Mouse (Mus musculus) heart, embryonic 15.5 days (tissue): ENCODE measurements around the gene Rad1. TPM values are rescaled to one million over a fixed set of nuclear protein-coding genes. Genes with fewer than 3 reads are reported as not detected.
"Not testable (repeated sequence)": the region's sequence is repeated elsewhere in the genome, so short reads cannot be mapped to it uniquely, and the experiment has no call there.

Experiments
- ATAC-seq: fragments of 200-750 bp; cut with Nextera tagmentation; replicated peaks from 2 replicates; pipeline ENCODE4 v1.8.0; 2017; ENCODE audit warnings: low read depth, moderate TSS enrichment; ENCODE audit not compliant: insufficient number of reproducible peaks, insufficient read depth, low FRiP score
- H3K27ac ChIP-seq: fragments of 300-500 bp; sonication (generic); 2 replicates; pipeline ENCODE4 v1.5.1; 2015; ENCODE audit warnings: mild to moderate bottlenecking, inconsistent platforms
- H3K27me3 ChIP-seq: fragments of 300-500 bp; sonication (generic); 2 replicates; pipeline ENCODE4 v1.6.1; 2015; ENCODE audit warnings: inconsistent platforms
- H3K36me3 ChIP-seq: fragments of 300-500 bp; sonication (generic); 2 replicates; pipeline ENCODE4 v1.6.1; 2015; ENCODE audit warnings: mild to moderate bottlenecking, inconsistent platforms
- H3K4me1 ChIP-seq: fragments of 300-500 bp; sonication (generic); replicated peaks from 2 replicates; pipeline ENCODE4 v1.6.1; 2015; ENCODE audit warnings: inconsistent platforms
- H3K4me2 ChIP-seq: fragments of 300-500 bp; sonication (generic); 2 replicates; pipeline ENCODE4 v1.6.1; 2015; ENCODE audit warnings: inconsistent platforms, mild to moderate bottlenecking, moderate library complexity
- H3K4me3 ChIP-seq: fragments of 300-500 bp; sonication (generic); 2 replicates; pipeline ENCODE4 v1.5.1; 2015; ENCODE audit warnings: mild to moderate bottlenecking, inconsistent platforms
- H3K9ac ChIP-seq: fragments of 300-500 bp; sonication (generic); 2 replicates; pipeline ENCODE4 v1.6.1; 2015; ENCODE audit warnings: mild to moderate bottlenecking, inconsistent platforms
- H3K9me3 ChIP-seq: fragments of 300-500 bp; sonication (generic); replicated peaks from 2 replicates; pipeline ENCODE4 v1.6.1; 2016; ENCODE audit warnings: inconsistent platforms
- WGBS: fragments of 180-500 bp; shearing (Covaris S2); methylation state at CpG from one replicate; pipeline ENCODE4 v1.1.7; 2015; ENCODE audit warnings: mixed read lengths; 5-methylcytosine and 5-hydroxymethylcytosine counted together
- polyA plus RNA-seq: library from polyadenylated mRNA; unstranded; fragments of >200 nt; fragmentation: Nextera tagmentation; extraction: Ambion mirVana; gene quantifications from 2 replicates; pipeline ENCODE4 v1.2.1, GENCODE M21; 2015

The Rad1 gene
- polyA plus RNA-seq, 1 experiment from 2014 or later = 17.9 TPM

- H3K9ac ChIP-seq = no peak overlapping the region
- H3K4me1 ChIP-seq = no peaks in the 10 kb centered on the region
- no peaks in the 10 kb centered on the region for H3K36me3 ChIP-seq
- no peaks in the 10 kb centered on the region for H3K27me3 ChIP-seq
- ATAC-seq = no peak
- no peaks in the 10 kb centered on the region for H3K9me3 ChIP-seq
- H3K4me2 ChIP-seq = no peak overlapping the region
- H3K4me3 ChIP-seq = no peak overlapping the region
- H3K27ac ChIP-seq = no peak overlapping the region
- 86% methylated on average over 7 of the region's 7 CpGs for WGBS
These were observed 29.3 kb downstream of the Rad1 start for GRCm38 (mm10) chr15:10515166-10515565.

GRCm38 (mm10) chr15:10525896-10526295, 40.1 kb downstream of the Rad1 start:
- H3K36me3 ChIP-seq = no peaks in the 10 kb centered on the region
- H3K4me2 ChIP-seq = no peak overlapping the region
- no peak overlapping the region for H3K9ac ChIP-seq
- no peaks in the 10 kb centered on the region for H3K9me3 ChIP-seq
- H3K27me3 ChIP-seq = no peaks in the 10 kb centered on the region
- WGBS = 73% methylated on average over 1 of the region's 1 CpGs
- no peaks in the 10 kb centered on the region for H3K4me1 ChIP-seq
- no peak for ATAC-seq
- H3K4me3 ChIP-seq = no peak overlapping the region
- H3K27ac ChIP-seq = no peak overlapping the region

- no peak for ATAC-seq
- no peak overlapping the region for H3K4me3 ChIP-seq
- H3K4me1 ChIP-seq = no peaks in the 10 kb centered on the region
- H3K36me3 ChIP-seq = no peaks in the 10 kb centered on the region
- no peaks in the 10 kb centered on the region for H3K9me3 ChIP-seq
- H3K9ac ChIP-seq = no peak overlapping the region
- no peak overlapping the region for H3K27ac ChIP-seq
- H3K4me2 ChIP-seq = no peak overlapping the region
- WGBS = 43% methylated on average over 4 of the region's 4 CpGs
- no peaks in the 10 kb centered on the region for H3K27me3 ChIP-seq
These were observed 45.5 kb downstream of the Rad1 start for GRCm38 (mm10) chr15:10531352-10531751.

- 86% methylated on average over 10 of the region's 10 CpGs for WGBS
- H3K9ac ChIP-seq, ATAC-seq, H3K36me3 ChIP-seq, H3K4me2 ChIP-seq, H3K27me3 ChIP-seq, H3K27ac ChIP-seq, H3K4me1 ChIP-seq, H3K9me3 ChIP-seq, H3K4me3 ChIP-seq: not testable (repeated sequence)
These were observed 47.5 kb downstream of the Rad1 start for GRCm38 (mm10) chr15:10533361-10533760.

- Histone ChIP-seq H3K36me3 (no peaks in the 10 kb centered on the region), H3K27ac (no peak overlapping the region), H3K4me3 (no peak overlapping the region), H3K9ac (no peak overlapping the region), H3K4me2 (no peak overlapping the region), H3K9me3 (no peaks in the 10 kb centered on the region), H3K4me1 (no peaks in the 10 kb centered on the region), H3K27me3 (no peaks in the 10 kb centered on the region)
- no peak for ATAC-seq
- WGBS = 85% methylated on average over 5 of the region's 5 CpGs
These were observed 48.8 kb downstream of the Rad1 start for GRCm38 (mm10) chr15:10534591-10534990.

- Histone ChIP-seq H3K9ac (no peak overlapping the region), H3K36me3 (no peaks in the 10 kb centered on the region), H3K4me3 (no peak overlapping the region), H3K9me3 (no peaks in the 10 kb centered on the region), H3K4me1 (no peaks in the 10 kb centered on the region), H3K27me3 (no peaks in the 10 kb centered on the region), H3K27ac (no peak overlapping the region), H3K4me2 (no peak overlapping the region)
- no peak for ATAC-seq
- WGBS = 69% methylated on average over 7 of the region's 7 CpGs
These were observed 50.2 kb downstream of the Rad1 start for GRCm38 (mm10) chr15:10535969-10536368.

- WGBS = 71% methylated on average over 16 of the region's 16 CpGs
- ATAC-seq = no peak
- H3K9ac ChIP-seq = no peak overlapping the region
- no peaks in the 10 kb centered on the region for H3K4me1 ChIP-seq
- no peak overlapping the region for H3K4me2 ChIP-seq
- H3K4me3 ChIP-seq = no peak overlapping the region
- no peaks in the 10 kb centered on the region for H3K9me3 ChIP-seq
- no peaks in the 10 kb centered on the region for H3K27me3 ChIP-seq
- no peaks in the 10 kb centered on the region for H3K36me3 ChIP-seq
- H3K27ac ChIP-seq = no peak overlapping the region
These were observed 54.7 kb downstream of the Rad1 start for GRCm38 (mm10) chr15:10540271-10541088.

Other genes with a start within 250 kb of the Rad1 start
- not detected in 2 replicates for gene Gm21973, start 160.6 kb upstream of the Rad1 start, polyA plus RNA-seq
- gene Agxt2, start 127.5 kb upstream of the Rad1 start, polyA plus RNA-seq = not detected in 2 replicates
- 9.6 and 10.8 TPM in 2 replicates for gene Dnajc21, start 15.5 kb upstream of the Rad1 start, polyA plus RNA-seq
- gene Brix1, start 71 bp upstream of the Rad1 start, polyA plus RNA-seq = 48.5 and 59.9 TPM in 2 replicates
- not detected in 2 replicates for gene Ttc23l, start 72.7 kb downstream of the Rad1 start, polyA plus RNA-seq
- 13.8 and 17.1 TPM in 2 replicates for gene Rai14, start 228.6 kb downstream of the Rad1 start, polyA plus RNA-seq